Mouse (Mus musculus): Measurements from ENCODE around the gene Tctex1d1. TPM values are rescaled to one million over a fixed set of nuclear protein-coding genes. Genes with fewer than 3 reads are reported as not detected.

Tctex1d1 gene
- total RNA-seq (2017), result not detected in 2 replicates

DNA sequence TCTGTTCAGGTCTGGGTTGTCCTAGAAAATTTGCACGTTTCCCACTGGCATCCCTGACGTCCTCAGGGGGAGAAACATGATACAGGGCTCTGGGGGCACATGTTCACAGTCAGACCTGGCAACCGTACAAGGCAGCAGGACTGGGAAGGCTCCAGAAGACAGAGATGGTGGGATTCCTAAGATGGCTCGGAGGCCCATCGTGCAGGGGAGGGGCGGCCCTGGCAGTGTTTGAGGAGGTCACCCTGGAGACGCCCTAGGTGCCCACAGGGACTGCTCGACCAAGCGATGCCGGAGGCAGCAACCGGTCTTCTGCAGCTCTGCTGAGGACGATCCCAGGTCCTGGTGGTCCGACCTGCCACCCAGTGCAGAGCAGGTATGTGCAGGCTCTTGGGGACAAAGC, at the start of gene Tctex1d1:
Gene Tctex1d1 (plus strand): TSS at position 167 of the 400 bp plus-strand sequence.
- no peak for ATAC-seq (ENCODE audit: extremely low read depth, insufficient number of reproducible peaks, low FRiP score, poor library complexity, severe bottlenecking)

DNA sequence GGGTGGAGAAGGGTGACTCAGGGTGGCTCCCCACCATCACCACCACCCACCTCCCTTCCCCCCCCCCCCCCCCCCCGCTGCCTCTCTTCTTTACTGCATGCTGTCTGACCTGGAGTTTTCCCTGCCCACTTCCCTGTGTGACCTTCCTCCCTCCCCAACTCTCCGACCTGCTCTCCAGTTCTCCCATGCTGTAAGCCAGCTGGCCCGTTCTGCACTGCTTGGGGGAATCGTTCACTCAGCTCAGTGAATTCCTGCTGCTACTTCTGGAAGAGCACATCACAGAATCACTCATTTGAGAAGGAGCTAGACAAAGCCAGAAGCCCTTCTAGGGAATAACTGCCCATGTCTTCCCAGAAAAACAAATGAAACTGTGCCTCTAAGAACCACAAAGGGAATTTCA, 48.9 kb upstream of the Tctex1d1 start:
- ATAC-seq (ENCODE audit: extremely low read depth, insufficient number of reproducible peaks, low FRiP score, poor library complexity, severe bottlenecking), result no peak

DNA sequence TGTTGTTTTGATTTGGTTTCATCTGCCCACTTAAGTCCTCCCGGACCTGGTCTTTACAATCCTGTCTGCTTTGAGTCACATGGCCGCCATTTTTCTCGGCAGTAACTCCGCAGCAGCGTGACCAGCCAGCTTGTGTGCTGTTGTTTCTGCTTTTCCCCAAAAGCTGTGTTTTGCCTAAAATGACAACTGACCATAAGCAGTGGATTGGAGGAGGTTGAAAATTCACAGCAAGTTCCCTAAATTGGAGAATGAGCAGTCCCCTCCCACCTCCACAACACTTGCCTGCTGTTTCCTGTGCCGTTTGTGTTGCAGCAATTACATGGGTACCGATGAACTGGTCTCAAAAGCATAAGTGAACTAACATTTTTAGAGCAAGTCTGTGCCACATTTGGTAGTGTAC, 47.7 kb upstream of the Tctex1d1 start:
- ATAC-seq (ENCODE audit: extremely low read depth, insufficient number of reproducible peaks, low FRiP score, poor library complexity, severe bottlenecking), result no peak

DNA sequence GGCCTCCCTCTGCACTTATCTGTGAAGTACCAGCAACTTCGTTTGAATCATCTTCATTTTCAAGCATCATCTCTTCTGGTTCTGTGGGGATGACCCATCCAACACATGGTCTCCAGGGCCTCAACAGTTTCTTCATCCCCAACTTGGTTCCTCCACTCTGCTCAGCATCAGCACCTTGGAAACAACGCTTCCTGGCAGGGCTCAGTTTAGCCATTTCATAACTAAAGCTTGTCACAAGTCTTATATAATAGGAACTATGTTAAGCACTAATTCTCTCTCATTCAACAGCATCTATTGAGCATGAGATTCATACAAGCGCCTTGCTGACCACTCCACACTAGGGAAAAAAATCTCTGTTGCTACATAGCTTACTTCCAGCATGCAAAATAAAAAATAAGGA, 38.1 kb upstream of the Tctex1d1 start:
- no peak for ATAC-seq (ENCODE audit: extremely low read depth, insufficient number of reproducible peaks, low FRiP score, poor library complexity, severe bottlenecking)

DNA sequence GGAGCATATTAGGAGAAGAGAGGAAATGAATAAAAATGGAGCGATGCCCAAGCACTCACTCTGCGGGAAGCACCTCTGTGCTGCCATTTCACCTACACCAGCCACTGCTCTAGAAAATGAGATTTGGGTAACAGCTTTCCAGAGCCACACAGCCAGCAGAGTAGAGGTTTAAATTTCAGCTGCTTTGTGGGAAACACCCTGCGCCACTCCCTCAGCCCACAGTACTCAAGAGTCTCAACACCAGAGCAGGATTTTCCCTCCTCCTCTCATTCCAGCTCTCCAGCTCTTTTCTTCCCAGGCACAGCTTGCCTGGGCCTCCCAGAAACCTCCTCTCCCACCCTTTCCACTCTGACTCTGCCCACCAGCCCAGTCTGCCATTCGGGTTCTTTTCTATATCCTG, 37.7 kb upstream of the Tctex1d1 start:
- ATAC-seq (ENCODE audit: extremely low read depth, insufficient number of reproducible peaks, low FRiP score, poor library complexity, severe bottlenecking), result no peak

DNA sequence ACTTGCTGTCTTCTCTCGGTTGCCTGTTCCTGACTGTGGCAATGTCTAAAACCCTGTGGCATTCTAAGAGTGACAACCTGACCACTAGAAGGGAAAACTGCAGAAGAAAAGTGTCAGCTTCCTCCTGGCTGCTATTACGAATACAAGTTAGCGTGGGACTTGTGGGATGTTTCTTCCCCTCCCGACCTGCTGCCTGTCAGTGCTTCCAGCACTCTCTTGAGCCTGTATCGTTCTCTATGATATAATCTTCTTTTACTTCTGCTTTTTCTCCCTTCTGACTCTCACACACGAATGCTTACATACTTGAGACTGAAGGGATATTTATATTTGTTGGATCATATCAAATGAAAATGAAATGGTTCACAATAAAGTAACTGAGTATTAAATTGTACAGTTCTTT, 34.1 kb upstream of the Tctex1d1 start:
- no peak for ATAC-seq (ENCODE audit: extremely low read depth, insufficient number of reproducible peaks, low FRiP score, poor library complexity, severe bottlenecking)

DNA sequence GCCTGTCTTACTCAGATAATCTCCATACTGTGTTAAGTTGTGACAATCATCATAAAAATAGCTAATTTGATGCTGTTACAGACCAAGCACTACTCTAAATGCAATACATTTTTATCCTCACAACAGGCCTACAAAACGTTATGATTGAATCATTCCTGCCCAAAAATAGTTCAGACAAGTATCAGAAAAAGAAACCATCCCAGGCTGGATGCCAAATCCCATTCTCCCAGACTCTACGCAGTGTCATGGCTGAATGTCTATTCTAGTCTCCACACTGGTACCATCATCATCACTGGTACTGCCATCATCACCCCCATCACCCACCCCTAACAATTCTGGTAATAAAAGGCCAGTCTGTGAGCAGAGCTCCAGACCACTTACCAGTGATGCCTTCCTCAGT, 25.9 kb upstream of the Tctex1d1 start:
- ATAC-seq (ENCODE audit: extremely low read depth, insufficient number of reproducible peaks, low FRiP score, poor library complexity, severe bottlenecking), result no peak

DNA sequence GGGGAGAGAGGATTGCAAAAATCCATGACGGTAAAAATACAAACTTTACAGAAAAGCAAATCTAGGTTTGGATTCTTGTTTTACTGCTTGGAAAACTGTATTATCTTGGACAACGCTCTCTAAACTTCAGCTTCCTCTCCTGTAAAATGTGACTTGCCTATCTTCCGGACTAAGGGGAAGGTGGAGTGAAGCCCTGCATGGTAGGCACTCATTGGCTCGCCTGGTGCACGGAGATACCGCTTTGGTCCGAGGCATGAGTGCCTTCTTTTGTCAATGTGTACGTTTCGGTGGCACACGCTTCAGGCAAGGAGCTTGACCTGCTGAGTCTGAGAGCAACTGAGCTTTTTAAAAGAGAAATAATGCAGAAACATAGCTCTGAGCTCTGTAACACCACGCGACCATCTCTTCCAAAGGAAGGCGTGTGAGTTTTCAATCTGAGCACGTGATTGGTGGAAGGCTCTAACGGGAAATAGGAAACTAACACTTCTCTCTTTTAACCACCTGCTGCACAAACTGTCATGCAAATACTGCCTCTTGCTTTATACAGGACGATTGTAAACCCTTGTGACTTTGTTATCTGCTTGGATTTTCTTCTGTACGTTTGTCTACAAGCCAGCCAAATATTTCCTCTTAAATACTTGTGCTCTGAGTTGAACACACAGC, 23.0 kb upstream of the Tctex1d1 start:
- ATAC-seq (ENCODE audit: extremely low read depth, insufficient number of reproducible peaks, low FRiP score, poor library complexity, severe bottlenecking), result 0 out of 2 replicates have a peak, but pooled peaks have one; percentile 41

DNA sequence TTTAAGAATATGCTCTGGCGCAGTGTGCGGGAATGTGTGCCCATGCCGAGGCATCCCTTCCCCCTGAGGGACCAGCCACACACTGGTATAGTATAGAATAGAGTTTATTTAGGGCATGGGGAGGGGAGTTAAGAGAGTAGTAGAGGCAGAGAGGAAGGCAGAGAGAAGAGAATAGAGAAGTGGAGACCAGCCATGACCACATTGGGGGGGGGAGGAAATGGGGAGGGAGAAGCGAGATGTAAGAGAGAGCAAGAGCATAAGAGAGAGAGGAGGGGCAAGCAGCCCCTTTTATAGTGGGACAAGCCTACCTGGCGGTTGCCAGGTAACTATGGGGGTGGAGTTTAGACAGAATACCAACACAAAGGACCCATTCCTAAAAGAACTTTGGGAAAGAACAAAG, 19.0 kb upstream of the Tctex1d1 start:
- ATAC-seq (ENCODE audit: extremely low read depth, insufficient number of reproducible peaks, low FRiP score, poor library complexity, severe bottlenecking), result no peak

DNA sequence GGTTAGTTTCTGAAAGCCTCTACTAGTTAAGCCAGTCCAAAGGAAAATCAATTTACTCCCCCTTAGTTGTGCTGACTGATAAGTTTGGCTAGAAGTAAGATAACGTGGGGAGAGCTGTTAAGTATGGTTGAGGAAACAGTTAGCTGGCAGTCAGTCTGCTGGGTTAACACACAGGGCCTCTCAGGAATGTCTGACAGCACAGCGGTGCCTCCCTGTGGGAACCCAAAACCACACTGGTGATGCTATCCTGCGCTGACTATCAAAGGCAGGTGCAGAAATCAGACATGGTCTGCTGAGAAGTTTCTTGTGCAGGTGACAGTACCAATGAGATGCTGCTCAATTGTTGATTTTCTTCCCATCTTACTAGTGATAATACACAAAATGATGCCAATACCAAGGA, 14.2 kb upstream of the Tctex1d1 start:
- no peak for ATAC-seq (ENCODE audit: extremely low read depth, insufficient number of reproducible peaks, low FRiP score, poor library complexity, severe bottlenecking)

DNA sequence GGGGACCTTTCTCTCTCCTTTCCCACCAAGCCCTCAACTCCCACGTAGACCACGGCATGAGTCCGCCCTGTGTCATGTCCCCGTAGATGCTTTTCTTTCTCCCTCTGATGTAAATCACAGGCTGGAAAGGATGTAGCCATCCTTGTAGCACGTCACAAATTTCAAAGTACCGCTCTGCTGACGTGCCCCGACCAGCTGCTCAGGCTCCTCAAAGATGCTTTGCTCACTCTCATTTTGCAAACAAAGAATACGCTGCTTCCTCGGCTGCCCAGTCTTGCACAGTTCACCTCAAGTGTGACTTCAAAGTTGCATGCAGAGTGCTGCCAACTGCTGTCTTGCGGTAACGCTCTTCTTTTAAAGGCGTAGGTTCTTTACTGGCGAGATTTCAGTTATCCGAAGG, 10.6 kb upstream of the Tctex1d1 start:
- ATAC-seq (ENCODE audit: extremely low read depth, insufficient number of reproducible peaks, low FRiP score, poor library complexity, severe bottlenecking), result 0 out of 2 replicates have a peak, but pooled peaks have one; percentile 6

DNA sequence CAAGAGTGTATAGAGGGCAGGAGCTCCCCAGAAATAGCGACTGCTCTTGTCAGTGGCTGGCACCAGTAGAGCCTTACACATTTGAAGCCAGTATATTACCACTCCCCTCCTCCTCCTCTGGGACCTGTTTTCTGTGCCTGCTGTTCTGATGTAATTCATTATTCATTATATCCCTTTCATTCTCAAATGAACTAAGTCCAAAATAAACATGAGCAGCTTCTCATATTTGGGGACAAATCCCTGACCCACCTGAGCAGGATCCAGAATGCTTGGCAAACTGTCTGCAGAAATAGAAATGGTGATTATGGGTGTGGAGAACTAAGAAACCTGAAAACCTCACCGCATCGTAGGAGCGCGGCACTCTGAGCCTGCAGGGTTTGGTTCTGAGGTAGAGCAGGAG, 8.8 kb upstream of the Tctex1d1 start:
- no peak for ATAC-seq (ENCODE audit: extremely low read depth, insufficient number of reproducible peaks, low FRiP score, poor library complexity, severe bottlenecking)

DNA sequence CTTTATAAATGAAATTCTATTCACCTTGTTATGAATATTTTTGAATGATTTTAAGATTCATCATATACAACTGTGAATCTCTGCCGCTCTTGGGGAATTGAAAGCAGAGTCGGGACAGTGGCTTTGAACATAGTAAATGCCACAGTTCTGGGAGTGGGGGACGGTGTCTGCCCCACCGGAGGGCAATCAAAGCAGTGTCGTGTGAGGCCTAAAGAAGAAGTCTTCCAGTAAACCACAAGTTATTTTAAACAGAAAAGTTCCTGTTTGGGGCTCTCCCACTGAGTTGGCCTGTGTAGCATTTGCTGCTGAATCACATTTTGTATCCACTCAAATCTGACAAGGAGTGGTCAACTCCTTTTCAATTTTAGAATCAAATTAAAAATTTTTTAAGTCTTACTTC, 7.2 kb upstream of the Tctex1d1 start:
- ATAC-seq (ENCODE audit: extremely low read depth, insufficient number of reproducible peaks, low FRiP score, poor library complexity, severe bottlenecking), result no peak

DNA sequence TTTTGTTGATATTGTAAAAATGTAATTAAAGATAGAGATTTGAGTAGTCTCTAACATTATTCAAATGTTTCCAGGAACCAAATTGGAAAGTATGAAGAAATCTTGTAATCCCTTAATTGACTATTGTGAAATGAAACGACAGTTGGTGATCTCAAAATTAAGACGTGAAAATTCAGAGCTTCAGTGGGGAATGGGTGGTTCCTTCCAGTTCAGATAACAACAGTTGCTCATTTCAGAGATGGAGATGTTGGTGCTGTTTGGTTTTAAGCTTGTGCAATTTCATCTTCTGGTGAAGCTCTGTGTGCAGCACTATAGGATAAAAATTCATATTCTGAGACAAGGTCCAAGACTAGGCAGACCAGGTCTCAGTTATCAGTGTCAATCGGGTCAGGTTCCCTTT, 6.3 kb upstream of the Tctex1d1 start:
- ATAC-seq (ENCODE audit: extremely low read depth, insufficient number of reproducible peaks, low FRiP score, poor library complexity, severe bottlenecking), result no peak

DNA sequence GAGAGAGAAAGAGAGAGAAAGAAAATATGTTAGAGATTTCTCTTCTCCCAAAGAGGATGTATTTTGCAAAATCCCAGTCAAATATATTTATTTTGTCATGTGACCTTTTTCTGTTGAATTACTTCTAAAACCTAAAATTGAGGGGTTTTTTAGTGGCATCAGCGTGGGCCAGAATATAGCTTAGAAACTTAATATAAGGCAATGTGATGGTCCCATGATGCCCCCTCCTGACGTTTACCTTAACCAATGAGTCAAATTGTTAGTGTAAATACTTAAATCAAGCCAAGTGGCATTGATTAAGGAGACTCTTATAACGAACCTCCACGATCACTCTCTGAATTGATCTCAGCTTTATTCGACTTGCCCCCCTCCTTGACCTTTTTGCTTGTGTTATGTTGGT, 4.2 kb upstream of the Tctex1d1 start:
- no peak for ATAC-seq (ENCODE audit: extremely low read depth, insufficient number of reproducible peaks, low FRiP score, poor library complexity, severe bottlenecking)

DNA sequence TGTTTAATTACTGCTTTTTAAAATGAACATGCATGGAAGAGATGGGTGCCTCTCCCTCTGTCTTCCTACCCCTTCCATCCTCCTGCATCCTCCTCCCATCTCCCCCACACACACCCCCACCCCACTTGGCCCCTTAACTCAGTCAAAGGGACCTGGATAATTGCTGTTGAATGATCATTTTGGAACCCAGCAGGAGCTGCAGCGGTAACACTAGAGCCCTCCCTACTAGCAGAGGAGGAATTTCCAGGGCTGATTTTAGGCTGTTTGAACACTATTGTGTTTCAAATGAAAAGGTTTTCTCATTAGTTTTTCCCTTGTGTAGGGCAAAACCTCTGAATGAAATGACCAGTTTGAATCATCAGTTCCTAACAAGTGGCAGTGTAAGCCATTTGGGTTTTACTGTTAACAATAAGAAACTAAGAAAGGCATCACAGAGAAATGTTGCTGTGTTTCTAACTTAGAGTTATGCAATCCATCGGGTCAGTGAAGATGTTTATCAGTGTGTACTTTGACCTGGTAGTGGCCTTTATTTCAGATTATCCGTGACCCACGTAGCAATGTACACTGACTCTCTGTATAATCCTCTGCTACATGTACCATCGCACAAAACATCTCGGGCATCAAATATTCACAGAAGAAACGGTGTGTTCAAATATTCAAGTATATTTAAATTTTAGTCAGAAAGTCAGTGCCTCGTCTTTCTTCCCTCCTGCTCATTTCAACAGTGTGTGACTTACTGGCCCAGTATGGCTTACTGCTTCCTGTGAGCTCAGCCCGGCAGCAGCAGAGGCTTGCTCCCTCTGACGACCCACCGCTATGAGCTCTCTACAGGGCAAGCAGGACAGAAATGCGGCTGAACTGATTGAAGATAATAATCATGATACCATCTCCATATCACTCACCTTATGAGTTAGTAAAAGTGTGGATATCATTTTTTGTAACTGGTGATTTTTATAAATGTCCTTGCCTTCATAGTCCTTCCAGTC, 1.8 kb upstream of the Tctex1d1 start:
- ATAC-seq (ENCODE audit: extremely low read depth, insufficient number of reproducible peaks, low FRiP score, poor library complexity, severe bottlenecking), result no peak

DNA sequence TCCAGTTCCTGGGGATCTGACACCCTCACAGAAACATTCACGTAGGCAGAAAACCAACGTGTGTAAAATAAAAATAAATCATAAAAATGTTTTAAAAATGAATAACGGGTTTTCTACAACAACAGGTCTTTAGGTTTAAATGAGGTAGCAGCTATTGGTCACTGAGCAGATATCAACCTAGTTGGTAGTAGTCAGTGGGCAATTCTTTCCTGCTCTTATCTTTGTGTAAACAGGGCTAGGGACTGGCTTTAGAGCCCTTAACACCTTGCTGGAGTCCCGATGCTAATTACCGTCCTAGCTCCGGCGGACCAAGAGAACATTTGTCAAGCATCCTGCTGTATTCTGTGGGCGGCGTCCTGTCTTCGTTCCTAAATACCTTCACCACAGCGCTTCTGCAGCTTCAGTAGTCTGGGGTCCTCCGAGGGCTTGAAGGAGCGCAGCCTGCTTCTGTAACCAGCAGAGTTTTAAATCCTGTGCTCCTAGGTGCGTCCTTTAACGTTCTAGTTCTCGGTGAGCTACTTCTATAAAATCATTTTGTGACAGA, 556 bp upstream of the Tctex1d1 start:
- no peak for ATAC-seq (ENCODE audit: extremely low read depth, insufficient number of reproducible peaks, low FRiP score, poor library complexity, severe bottlenecking)

DNA sequence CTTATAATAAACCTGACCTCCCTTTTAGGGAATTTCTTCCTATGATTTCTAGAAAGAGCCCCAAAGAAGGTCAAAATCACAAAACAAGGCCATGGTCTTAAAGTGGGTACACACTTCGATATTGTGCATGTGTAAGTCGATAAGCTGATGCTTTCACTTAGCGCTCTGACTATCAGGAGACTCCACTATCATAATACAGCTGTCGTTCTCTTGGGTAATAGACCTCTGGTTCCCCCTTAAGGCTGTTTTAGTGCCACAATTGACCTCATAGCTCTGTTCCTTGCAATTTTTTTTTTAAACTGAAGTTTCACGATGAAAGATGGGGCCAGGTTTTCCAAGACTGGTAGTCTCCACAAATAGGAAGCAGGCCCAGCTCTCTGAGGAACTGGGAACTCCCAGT, 979 bp downstream of the Tctex1d1 start:
- ATAC-seq (ENCODE audit: extremely low read depth, insufficient number of reproducible peaks, low FRiP score, poor library complexity, severe bottlenecking), result no peak

DNA sequence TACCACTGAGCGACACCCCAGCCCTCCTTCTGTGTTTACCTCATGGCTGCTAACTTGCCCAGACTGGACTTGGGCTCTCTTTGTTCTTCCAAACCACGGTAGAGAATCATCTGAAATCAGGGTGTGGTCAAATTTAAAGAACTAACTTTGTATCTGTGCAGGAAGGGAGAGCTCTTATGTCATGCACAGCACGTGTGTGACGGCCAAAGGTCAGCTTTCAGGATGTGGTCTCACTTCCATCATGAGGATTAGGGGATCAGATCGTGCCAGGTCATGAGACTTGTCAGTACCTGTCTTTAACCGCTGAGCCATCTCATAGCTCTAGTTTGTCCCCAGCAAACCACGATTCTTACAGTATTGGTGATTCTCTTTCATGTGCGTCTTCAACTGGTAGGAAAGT, 3.3 kb downstream of the Tctex1d1 start:
- no peak for ATAC-seq (ENCODE audit: extremely low read depth, insufficient number of reproducible peaks, low FRiP score, poor library complexity, severe bottlenecking)

DNA sequence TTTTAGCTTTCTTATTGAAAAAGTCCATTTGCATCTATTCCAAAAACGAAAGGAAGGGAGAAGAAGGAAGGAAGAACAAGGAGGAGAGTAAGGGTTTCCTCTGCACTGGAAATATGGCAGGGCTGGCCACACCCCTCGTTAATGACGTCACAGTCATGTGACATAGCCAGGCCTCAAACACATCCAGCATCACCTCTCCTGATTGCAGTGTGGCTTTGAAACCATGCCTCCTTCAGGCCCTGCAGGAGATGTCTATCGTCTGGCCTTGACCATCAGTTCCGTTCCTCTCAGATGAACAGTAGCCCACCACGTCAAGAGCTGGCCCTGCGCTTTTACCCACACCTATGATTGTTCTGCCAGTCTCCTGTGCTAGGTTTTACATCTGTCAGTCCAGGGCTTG, 7.8 kb downstream of the Tctex1d1 start:
- no peak for ATAC-seq (ENCODE audit: extremely low read depth, insufficient number of reproducible peaks, low FRiP score, poor library complexity, severe bottlenecking)
